Comparison of ENCODE assay signal across 18 mouse cellular contexts in the genomic region with DNA sequence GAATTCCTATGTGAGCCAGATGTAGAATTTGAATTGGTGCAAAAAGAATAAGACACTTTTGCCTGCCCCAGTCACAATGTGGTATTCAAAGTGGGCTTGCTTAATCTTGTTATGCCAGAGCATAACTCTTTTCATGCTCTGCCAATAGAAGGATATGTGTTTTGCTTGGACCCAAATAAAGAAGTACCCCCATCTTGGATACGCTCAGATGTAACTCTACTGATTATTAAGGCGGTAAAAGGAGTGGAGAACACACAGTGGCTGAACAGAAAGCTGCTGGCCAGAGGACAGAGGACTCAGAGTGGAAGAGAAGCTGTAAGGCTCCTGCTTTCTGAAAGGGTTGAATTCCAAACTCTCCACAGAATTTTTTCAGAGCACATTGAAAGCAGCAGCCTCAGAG.
DNase-seq lines count a peak whose midpoint lies in the region; ATAC-seq lines count a peak whose summit lies in the region.
"Had no signal": no experiment of that assay in that cellular context is flagged by ENCODE, and none has a peak within 500 bp of the region (broad histone marks: within the 10 kb centered on the region; RNA-seq: fewer than 3 reads in every experiment).

No protein-coding gene starts in this region.

- 89% methylated on average over 2 of the region's 2 CpGs for WGBS in hindbrain, embryonic 10.5 days
- 87% methylated on average over 2 of the region's 2 CpGs for WGBS in hindbrain, embryonic 11.5 days
- WGBS in forebrain, embryonic 16.5 days = 30% methylated on average over 2 of the region's 2 CpGs
- WGBS in hindbrain, embryonic 15.5 days = 69% methylated on average over 2 of the region's 2 CpGs
- 35% methylated on average over 2 of the region's 2 CpGs for WGBS in midbrain, embryonic 15.5 days

- H3K4me3 ChIP-seq in hindbrain, embryonic 10.5 days = no peak overlapping the region
- H3K4me3 ChIP-seq in hindbrain, embryonic 11.5 days (ENCODE audit: low read depth, low read length) = no peak overlapping the region
- H3K4me3 ChIP-seq in forebrain, embryonic 16.5 days (replicated peaks; ENCODE audit: low read length) = no peak overlapping the region
- no peak overlapping the region for H3K4me3 ChIP-seq in hindbrain, embryonic 15.5 days
- no peak overlapping the region for H3K4me3 ChIP-seq in midbrain, embryonic 15.5 days
- H3K4me3 ChIP-seq: limb, embryonic 10.5 days; liver, embryonic 12.5 days; megakaryocyte, embryonic 14.5 days; myocyte; stomach, embryonic 15.5 days had no signal

- no peak overlapping the region for H3K4me2 ChIP-seq in hindbrain, embryonic 11.5 days (replicated peaks; ENCODE audit: low read depth, low read length)
- H3K4me2 ChIP-seq in forebrain, embryonic 16.5 days (ENCODE audit: low read length) = no peak overlapping the region; the same call in 1 of the 2 replicates
- H3K4me2 ChIP-seq in hindbrain, embryonic 15.5 days = no peak overlapping the region
- peak overlapping the region; percentile 54 for H3K4me2 ChIP-seq in midbrain, embryonic 15.5 days
- H3K4me2 ChIP-seq: liver, embryonic 12.5 days; stomach, embryonic 15.5 days had no signal

- H3K4me1 ChIP-seq in hindbrain, embryonic 10.5 days (replicated peaks) = peaks cover 52% of the 10 kb centered on the region
- no peaks in the 10 kb centered on the region; the same call in 1 of the 2 replicates for H3K4me1 ChIP-seq in hindbrain, embryonic 11.5 days (replicated peaks; ENCODE audit: control insufficient read depth, insufficient read depth, low read length)
- H3K4me1 ChIP-seq in forebrain, embryonic 16.5 days (replicated peaks; ENCODE audit: control insufficient read depth, insufficient read depth, low read length) = peaks cover 17% of the 10 kb centered on the region
- peaks cover 15% of the 10 kb centered on the region for H3K4me1 ChIP-seq in hindbrain, embryonic 15.5 days (replicated peaks)
- peaks cover 19% of the 10 kb centered on the region for H3K4me1 ChIP-seq in midbrain, embryonic 15.5 days
- H3K4me1 ChIP-seq: liver, embryonic 12.5 days; stomach, embryonic 15.5 days had no signal

- no peaks in the 10 kb centered on the region for H3K9me3 ChIP-seq in hindbrain, embryonic 10.5 days
- H3K9me3 ChIP-seq in hindbrain, embryonic 11.5 days (ENCODE audit: control insufficient read depth, low read length) = no peaks in the 10 kb centered on the region
- no peaks in the 10 kb centered on the region for H3K9me3 ChIP-seq in forebrain, embryonic 16.5 days (ENCODE audit: control insufficient read depth, low read length)
- H3K9me3 ChIP-seq in hindbrain, embryonic 15.5 days = no peaks in the 10 kb centered on the region
- no peaks in the 10 kb centered on the region for H3K9me3 ChIP-seq in midbrain, embryonic 15.5 days
- H3K9me3 ChIP-seq: heart, embryonic 13.5 days; limb, embryonic 10.5 days; liver, embryonic 12.5 days; megakaryocyte, embryonic 14.5 days; stomach, embryonic 15.5 days had no signal

- no peak for ATAC-seq in hindbrain, embryonic 11.5 days (ENCODE audit: low FRiP score)
- ATAC-seq in forebrain, embryonic 16.5 days = no peak
- no peak for ATAC-seq in hindbrain, embryonic 15.5 days (ENCODE audit: low FRiP score, low read depth)
- ATAC-seq in midbrain, embryonic 15.5 days (replicated peaks) = no peak
- ATAC-seq: intestine, postnatal 0 days; liver, embryonic 12.5 days had no signal

- no peaks in the 10 kb centered on the region for H3K27me3 ChIP-seq in hindbrain, embryonic 10.5 days (ENCODE audit: insufficient read depth, poor library complexity, severe bottlenecking)
- no peaks in the 10 kb centered on the region for H3K27me3 ChIP-seq in hindbrain, embryonic 11.5 days (ENCODE audit: control insufficient read depth, insufficient read depth, low read length)
- H3K27me3 ChIP-seq in forebrain, embryonic 16.5 days (replicated peaks; ENCODE audit: control insufficient read depth, insufficient read depth, low read length) = no peaks in the 10 kb centered on the region
- H3K27me3 ChIP-seq in hindbrain, embryonic 15.5 days = no peaks in the 10 kb centered on the region
- H3K27me3 ChIP-seq in midbrain, embryonic 15.5 days (replicated peaks) = no peaks in the 10 kb centered on the region

- no peak overlapping the region for H3K9ac ChIP-seq in hindbrain, embryonic 11.5 days (ENCODE audit: low read depth, low read length)
- H3K9ac ChIP-seq in forebrain, embryonic 16.5 days (replicated peaks; ENCODE audit: low read depth, low read length) = no peak overlapping the region
- no peak overlapping the region for H3K9ac ChIP-seq in hindbrain, embryonic 15.5 days
- no peak overlapping the region for H3K9ac ChIP-seq in midbrain, embryonic 15.5 days
- H3K9ac ChIP-seq: heart, embryonic 13.5 days; liver, embryonic 12.5 days; stomach, embryonic 15.5 days had no signal

- no peaks in the 10 kb centered on the region for H3K36me3 ChIP-seq in hindbrain, embryonic 10.5 days
- H3K36me3 ChIP-seq in hindbrain, embryonic 11.5 days (ENCODE audit: control insufficient read depth, insufficient read depth, low read length) = no peaks in the 10 kb centered on the region
- H3K36me3 ChIP-seq in forebrain, embryonic 16.5 days (ENCODE audit: control insufficient read depth, insufficient read depth) = no peaks in the 10 kb centered on the region
- H3K36me3 ChIP-seq in hindbrain, embryonic 15.5 days = no peaks in the 10 kb centered on the region
- no peaks in the 10 kb centered on the region for H3K36me3 ChIP-seq in midbrain, embryonic 15.5 days (replicated peaks)
- H3K36me3 ChIP-seq: heart, embryonic 13.5 days; limb, embryonic 10.5 days; liver, embryonic 12.5 days; stomach, embryonic 15.5 days had no signal

- DNase-seq in hindbrain, embryonic 10.5 days (ENCODE audit: low spot score) = no peak
- no peak for DNase-seq in hindbrain, embryonic 11.5 days (ENCODE audit: low spot score)
- no peak for DNase-seq in kidney, postnatal 10 days
- no peak for DNase-seq in thymus, postnatal 25 days
- DNase-seq: cerebellum, adult 2 months; lung, adult 2 months; right cerebral cortex, postnatal 25 days had no signal

- peak overlapping the region; percentile 96 for H3K27ac ChIP-seq in hindbrain, embryonic 10.5 days
- H3K27ac ChIP-seq in hindbrain, embryonic 11.5 days (ENCODE audit: low read depth, low read length) = no peak overlapping the region
- H3K27ac ChIP-seq in forebrain, embryonic 16.5 days (ENCODE audit: low read length) = peak overlapping the region; percentile 99
- peak overlapping the region; percentile 95 for H3K27ac ChIP-seq in hindbrain, embryonic 15.5 days (replicated peaks)
- peak overlapping the region; percentile 97 for H3K27ac ChIP-seq in midbrain, embryonic 15.5 days
- H3K27ac ChIP-seq: heart, embryonic 13.5 days; kidney, postnatal 0 days; limb, embryonic 10.5 days; liver, embryonic 12.5 days; stomach, embryonic 15.5 days had no signal
